Mouse (Mus musculus) gastrocnemius, adult 2 months (tissue): ENCODE measurements around the gene Gmds. TPM values are rescaled to one million over a fixed set of nuclear protein-coding genes. Genes with fewer than 3 reads are reported as not detected.

Source experiments
- DNase-seq: peaks from one replicate; pipeline ENCODE4 v3.0.0; 2022
- H3K27ac ChIP-seq: fragments of 200-600 bp; 2 replicates; pipeline ENCODE4 v1.8.1; 2022; ENCODE audit warnings: mild to moderate bottlenecking
- H3K4me3 ChIP-seq: fragments of 200-600 bp; 2 replicates; pipeline ENCODE4 v1.8.1; 2022; ENCODE audit warnings: mild to moderate bottlenecking, moderate library complexity
- CTCF ChIP-seq: fragments of 200-600 bp; IDR thresholded peaks from 2 replicates; pipeline ENCODE4 v1.8.1; 2022; ENCODE audit warnings: antibody characterized with exemption, mild to moderate bottlenecking, moderate library complexity
- intact Hi-C: fragments of 180-260 bp; cut with DNase I; formaldehyde crosslinking; loops from one replicate; pipeline ENCODE4 v1.15.1; 2025
- total RNA-seq, 2 experiments: library from RNA; stranded (reverse); gene quantifications; 2 replicates each; pipeline ENCODE4 v1.2.3; 2021

Gene Gmds
- total RNA-seq, 2 experiments from 2014 or later, result 2.1 to 2.4 TPM

DNA sequence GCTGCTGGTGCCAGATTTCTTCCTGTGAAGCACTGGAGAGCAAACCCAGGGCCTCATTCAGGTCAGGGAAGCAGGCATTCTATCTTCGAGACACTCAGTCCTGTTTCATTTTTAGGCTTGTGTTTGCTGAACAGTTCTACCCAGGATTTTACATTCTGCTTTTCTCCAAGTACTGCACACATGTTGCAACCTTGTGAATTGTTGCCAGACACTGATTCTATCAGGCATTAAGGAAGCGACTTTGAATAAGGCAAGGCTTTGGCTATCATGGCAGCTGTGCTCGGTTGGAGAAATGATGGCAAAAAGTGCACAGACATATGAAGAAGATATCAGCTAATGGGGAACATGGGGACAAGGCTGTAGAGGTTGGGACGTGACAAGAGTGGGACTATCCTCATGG is 510.1 kb downstream of the Gmds start:
- no peak overlapping the region for H3K27ac ChIP-seq
- no peak overlapping the region for H3K4me3 ChIP-seq
- intact Hi-C loops, result no loop called here
- TF ChIP-seq CTCF, result no peak
- no peak for DNase-seq

DNA sequence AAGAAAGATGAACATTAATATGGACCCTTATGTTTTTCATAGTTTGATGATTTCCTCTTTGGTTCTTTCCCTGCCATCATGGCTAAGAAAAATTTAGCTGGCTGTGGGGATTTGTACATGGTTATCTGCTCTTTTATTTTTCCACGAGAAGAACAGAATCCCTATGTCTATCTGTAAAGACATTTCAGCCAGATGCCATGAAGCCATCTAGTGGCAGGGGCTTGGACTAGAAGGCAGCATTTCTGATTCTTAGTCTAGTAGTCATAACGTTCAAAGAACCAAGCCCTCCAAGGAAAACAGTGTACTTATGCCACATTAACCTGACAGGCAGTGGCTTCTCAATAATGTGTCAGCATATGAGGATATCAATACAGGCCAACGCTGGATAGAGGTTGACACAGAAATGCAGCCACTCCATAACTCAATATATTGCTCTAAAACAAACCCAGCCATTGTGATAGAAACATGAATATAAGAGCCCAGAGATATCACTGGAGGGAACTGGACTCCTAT is 510.7 kb downstream of the Gmds start:
- no peak overlapping the region for H3K4me3 ChIP-seq
- DNase-seq, result no peak
- TF ChIP-seq CTCF, result no peak
- no peak overlapping the region for H3K27ac ChIP-seq
- intact Hi-C loops, result no loop called here

DNA sequence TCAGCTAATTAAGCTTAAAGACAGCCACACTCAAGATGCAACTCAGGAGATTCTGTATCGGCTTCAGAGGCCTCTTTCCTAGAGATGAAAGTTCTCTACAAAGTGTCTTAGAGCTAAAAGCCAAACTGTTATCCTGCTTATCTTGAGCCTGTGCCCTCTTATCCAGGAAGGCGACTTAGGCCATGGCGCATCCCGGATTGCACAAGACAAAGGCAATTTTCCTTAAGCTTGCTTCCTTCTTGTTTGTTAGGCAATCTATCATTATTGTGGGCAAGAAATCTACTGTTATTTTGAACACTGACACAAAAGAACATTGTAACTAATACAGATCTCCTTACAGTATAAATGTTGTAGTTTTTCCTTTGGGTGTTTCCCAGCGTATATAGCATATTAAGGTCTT is 511.4 kb downstream of the Gmds start:
- no peak for TF ChIP-seq CTCF
- intact Hi-C loops, result no loop called here
- no peak overlapping the region for H3K27ac ChIP-seq
- no peak overlapping the region for H3K4me3 ChIP-seq
- DNase-seq, result no peak

DNA sequence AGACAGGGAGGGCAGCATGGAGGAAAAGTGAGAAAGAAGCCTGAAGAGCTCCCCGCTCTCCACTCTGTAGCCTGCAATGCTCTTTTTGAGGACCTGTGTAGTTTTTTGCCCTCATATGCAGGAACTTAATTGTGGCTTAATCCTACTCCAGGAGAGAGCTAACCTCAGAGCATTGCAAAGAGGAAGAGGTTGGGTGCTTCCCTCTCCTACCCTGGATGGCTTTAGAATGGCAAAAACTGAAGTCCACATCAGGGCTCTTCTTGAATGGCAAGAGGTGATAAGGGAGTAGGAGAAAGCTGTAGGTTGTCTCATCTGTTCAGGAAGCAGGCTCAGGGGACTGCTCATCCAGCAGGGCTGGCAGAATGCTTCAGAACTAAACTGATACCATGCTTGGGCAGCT is 513.4 kb downstream of the Gmds start:
- no peak for DNase-seq
- no peak for TF ChIP-seq CTCF

DNA sequence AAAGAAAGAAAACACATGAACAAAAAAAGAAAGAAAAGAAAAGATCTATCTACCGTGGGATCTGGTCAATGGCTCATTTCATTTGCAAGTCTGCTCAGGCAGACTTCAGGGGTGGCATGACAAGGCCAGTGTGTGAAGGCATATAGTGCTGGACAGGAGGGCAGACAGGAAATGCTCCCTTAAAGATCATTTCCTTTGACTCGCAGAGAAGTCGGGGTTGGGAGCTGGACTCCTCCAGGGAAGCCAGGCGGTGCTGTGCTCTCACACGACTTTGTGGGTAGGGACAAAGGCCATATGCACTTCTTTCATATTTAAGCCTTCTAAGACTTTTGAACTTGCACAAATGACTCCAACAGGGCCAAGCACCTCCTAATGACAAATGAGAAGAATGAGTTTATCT is 515.2 kb downstream of the Gmds start:
- H3K4me3 ChIP-seq, result no peak overlapping the region
- TF ChIP-seq CTCF, result no peak
- H3K27ac ChIP-seq, result no peak overlapping the region
- DNase-seq, result no peak
- intact Hi-C loops, result no loop called here

More for the DNA sequence above, 513.4 kb downstream of the Gmds start:
- H3K27ac ChIP-seq, result no peak overlapping the region
- H3K4me3 ChIP-seq, result no peak overlapping the region
- intact Hi-C loops, result no loop called here

DNA sequence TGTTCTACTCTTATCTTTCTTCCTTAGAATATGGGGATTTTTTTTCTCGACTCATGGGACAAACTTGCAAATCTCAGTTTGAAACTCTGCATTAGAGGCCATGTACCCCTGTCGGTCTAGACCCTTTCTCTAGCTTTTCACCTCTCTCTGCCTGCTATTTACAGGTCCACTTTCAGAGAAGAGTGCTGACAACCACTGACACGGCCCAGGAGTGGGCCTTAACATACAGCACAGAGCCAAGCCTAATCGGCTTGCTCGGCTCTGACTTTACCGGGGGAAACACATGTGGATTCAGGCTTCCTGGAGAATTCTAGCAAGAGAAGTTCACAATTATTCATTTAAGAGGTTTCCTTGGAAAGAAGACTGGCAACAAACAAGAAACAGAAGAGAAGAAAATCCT is 517.5 kb downstream of the Gmds start:
- Histone ChIP-seq H3K4me3 (peak overlapping the region; percentile 65), H3K27ac (peak overlapping the region; percentile 61)
- TF ChIP-seq CTCF, result no peak
- DNase-seq, result no peak
- intact Hi-C loops, result no loop called here

DNA sequence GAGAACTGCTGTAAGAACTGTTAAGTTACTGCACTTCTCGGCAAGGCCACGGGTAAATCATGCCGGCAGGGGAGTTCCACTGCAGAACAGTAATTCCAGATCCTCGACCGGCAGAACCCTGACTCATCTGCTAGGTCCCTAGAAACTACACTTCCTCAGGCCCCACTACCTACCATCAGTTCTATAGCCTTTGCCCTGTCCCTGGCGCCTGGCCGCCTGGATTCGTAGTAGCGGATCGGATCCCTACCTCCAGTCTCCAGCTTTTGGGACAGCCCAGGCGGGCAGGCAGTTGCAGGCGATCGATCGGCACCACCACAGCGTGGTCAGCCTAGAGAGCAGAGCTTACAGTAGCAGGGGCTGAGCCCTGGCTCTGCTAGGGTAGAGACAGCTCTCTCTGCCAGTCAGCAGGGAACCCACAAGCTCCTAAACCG is 517.9 kb downstream of the Gmds start:
- Histone ChIP-seq H3K27ac (peak overlapping the region; percentile 61), H3K4me3 (peak overlapping the region; percentile 65)
- peak; percentile 56 for DNase-seq
- TF ChIP-seq CTCF, result no peak
- intact Hi-C loops, result no loop called here

DNA sequence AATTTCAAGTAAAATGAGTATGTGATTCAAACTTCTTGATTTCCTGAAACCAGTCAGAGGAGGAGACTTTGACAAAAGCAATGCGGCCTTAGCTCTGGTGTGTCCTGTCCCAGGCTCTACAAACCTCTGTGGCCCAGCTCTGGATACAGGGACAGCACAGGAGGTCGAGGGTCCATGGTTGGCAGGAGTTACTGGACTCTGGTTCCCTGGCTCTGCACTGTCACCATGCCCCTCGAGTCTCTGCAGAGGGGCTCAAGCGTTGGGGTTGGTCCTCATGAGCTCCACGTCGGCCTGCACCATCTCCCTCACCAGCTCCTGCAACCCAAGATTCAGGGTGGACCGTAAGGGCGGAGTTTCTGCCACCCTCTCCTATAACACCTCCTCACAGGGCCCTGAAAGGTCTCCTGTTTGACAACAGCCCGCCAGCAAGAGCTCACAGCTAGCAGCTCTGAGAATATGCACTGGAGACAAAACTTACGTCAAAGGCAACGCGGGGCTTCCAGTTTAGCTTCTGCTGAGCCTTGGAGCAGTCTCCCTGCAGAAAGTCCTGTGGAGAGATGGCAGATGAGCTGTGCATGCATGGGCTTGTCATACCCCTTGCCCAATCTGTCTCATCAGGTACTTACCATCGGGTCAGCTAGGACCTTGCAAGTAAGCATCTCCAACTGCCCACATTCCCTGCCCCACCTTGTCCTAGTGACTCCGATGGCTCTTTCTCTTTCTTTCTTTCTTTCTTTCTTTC is 518.7 kb downstream of the Gmds start:
- DNase-seq, result no peak
- no peak overlapping the region for H3K27ac ChIP-seq
- intact Hi-C loops, result no loop called here
- TF ChIP-seq CTCF, result no peak
- no peak overlapping the region for H3K4me3 ChIP-seq

DNA sequence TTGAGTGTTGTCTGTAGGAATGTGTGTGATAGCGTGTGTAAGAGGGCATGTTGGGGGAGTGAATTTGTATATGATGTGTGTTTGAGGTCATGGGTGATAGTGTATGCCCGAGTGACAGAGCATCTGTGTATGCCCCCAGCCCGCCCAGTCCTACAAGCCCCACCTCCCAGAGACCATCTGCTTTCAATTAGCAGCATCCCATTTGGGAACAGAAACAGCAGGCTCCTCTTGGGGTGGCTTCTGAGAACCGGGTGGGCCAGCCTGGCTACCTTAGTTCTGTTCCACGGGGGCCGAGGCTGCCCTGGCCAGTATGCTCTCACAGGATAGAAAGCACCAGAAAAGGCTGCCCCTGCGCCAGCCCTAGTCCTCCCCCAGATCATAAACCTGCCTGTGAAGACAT is 520.2 kb downstream of the Gmds start:
- intact Hi-C loops, result no loop called here
- Histone ChIP-seq H3K4me3 (no peak overlapping the region), H3K27ac (no peak overlapping the region)
- TF ChIP-seq CTCF, result no peak
- DNase-seq, result no peak

DNA sequence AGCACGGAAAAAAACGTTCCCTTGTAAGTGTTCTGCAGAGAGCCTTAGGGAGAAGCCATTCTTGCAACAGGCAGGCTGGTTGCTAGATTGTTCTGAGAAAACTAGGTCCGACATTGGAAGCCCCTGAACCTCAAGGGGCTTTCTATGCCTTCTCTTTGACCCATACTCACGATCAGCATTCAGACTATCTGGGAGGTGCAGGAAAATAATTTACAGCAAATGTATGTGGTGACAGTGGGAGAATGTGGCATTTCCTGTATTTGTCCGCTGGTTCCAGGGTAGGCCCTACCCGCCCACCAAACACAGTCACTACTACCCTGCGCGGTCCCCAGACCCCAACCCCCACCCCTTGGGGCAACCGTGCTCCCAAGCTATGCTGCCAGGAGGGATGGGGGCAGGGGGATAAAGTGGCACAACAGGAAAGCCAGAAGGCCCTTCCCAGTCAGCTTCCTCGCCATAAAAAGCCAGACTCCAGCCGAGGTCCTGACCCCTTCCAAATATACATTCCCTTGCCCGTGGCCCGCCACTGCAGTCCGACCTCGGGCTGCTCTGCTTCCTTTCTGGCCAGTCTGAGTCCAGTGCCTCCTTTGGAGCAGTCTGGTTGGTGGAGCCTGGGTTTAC is 523.0 kb downstream of the Gmds start:
- H3K4me3 ChIP-seq, result no peak overlapping the region
- intact Hi-C loops, result no loop called here
- TF ChIP-seq CTCF, result no peak
- no peak overlapping the region; the same call in 1 of the 2 replicates for H3K27ac ChIP-seq
- DNase-seq, result no peak

DNA sequence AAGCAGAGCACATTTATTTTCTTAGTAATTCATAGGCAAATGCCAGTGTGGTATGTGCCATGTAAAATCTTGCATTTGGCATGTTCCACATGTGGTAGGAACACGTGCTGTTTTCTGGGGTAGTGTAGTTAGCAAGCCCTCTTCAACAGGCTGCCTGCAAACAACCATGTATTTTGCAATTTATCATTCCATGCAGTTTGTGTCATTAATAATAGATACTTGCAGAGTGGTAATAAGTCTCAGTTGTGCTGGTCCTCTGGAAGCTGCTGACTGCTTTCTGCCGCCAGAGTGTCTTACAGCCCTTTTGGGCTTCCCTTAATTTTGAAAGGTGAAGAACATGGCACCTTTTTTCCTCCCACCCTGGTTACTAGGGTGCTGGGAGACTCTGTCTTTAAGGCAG is 525.8 kb downstream of the Gmds start:
- Histone ChIP-seq H3K27ac (no peak overlapping the region), H3K4me3 (no peak overlapping the region)
- intact Hi-C loops, result no loop called here
- TF ChIP-seq CTCF, result no peak
- DNase-seq, result no peak

DNA sequence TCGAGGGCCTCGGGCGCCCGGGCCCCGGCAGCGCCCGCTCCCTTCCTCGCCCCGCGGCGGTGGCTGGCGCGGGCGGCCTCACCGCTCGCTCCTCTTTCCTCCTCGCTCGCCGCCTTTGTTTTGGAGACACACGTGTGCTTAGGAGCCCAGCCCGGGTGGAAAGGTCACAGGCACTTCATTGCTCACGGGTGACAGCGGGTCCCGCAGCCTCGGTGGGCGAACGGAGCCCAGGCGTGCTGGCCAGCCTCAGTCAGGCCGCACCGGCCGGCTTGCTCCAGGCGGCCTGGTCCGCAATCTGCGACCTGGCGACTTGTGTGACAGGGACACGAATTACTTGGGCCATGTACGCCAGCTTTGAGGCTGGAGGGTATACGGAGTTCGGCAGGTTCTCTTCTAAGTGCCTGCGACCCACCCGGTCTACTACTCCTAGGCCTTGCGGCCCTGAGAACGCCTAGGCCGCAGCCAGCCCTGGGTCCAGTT is 527.0 kb downstream of the Gmds start:
- Histone ChIP-seq H3K4me3 (peak overlapping the region; percentile 82), H3K27ac (peak overlapping the region; percentile 67)
- no peak for TF ChIP-seq CTCF
- intact Hi-C loops, result no loop called here
- no peak for DNase-seq

DNA sequence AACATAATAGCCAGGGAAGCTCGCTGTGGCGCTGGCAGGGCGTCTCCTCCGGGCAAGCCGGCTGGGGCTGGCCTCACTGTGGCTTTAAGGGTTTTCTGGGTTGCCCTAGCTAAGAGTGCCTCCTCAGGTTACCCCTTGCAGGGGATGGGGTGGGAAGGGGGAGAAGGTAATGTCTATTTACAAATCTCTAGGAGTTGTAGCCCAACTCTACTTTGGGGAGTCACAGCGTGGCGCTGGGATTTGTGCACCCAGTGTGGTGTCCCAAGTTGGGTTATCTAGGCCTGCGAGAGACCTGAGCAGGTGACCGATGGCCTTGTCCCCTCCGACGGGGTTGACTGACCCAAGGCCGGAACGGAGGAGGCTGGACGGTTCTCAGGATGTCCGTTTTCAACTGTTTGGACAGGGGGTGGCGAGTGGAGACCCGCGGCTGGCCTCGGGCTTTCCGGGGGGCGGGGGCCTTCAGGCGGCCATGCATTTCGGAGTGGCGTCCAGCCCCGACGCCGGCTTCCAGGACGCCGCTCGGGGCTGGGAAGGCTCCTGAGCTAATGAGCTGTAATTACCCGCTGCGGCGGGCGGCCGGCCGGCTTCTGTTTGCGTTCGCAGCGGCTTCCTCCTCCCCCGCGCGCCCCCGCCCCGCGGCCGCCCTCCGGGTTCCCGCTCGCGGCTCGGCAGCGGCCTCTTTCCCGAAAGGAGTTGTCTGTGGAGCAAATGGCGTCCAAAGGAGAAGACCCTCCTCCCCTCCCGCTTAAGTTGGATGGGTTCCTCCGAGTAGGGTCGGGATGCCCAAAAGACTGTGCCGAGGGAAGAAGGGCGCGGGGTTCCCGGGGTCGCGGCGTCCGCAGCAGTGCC is 527.6 kb downstream of the Gmds start:
- Histone ChIP-seq H3K27ac (peak overlapping the region; percentile 67), H3K4me3 (peak overlapping the region; percentile 82)
- peak; percentile 48 for DNase-seq
- no peak for TF ChIP-seq CTCF
- intact Hi-C loops, result no loop called here
